Mouse (Mus musculus) liver, embryonic 11.5 days (tissue): ENCODE data around the gene Msantd2. TPM values are rescaled to one million over a fixed set of nuclear protein-coding genes. Genes with fewer than 3 reads are reported as not detected.

Source experiments
- ATAC-seq: fragments of 200-750 bp; cut with Nextera tagmentation; replicated peaks from 2 replicates; pipeline ENCODE4 v1.8.0; 2017; ENCODE audit warnings: moderate number of reproducible peaks, mild to moderate bottlenecking, moderate TSS enrichment, moderate library complexity; ENCODE audit not compliant: low FRiP score
- DNase-seq: peaks from one replicate; pipeline ENCODE4 v3.0.0-alpha.2; 2017; ENCODE audit warnings: low spot score
- H3K27ac ChIP-seq: fragments of 300-500 bp; sonication (generic); 2 replicates; pipeline ENCODE4 v1.5.1; 2014; ENCODE audit warnings: mild to moderate bottlenecking, low read depth, low read length, control low read depth
- H3K27me3 ChIP-seq: fragments of 300-500 bp; sonication (generic); replicated peaks from 2 replicates; pipeline ENCODE4 v1.6.1; 2014; ENCODE audit warnings: low read length, mixed read lengths; ENCODE audit not compliant: control insufficient read depth, insufficient read depth
- H3K36me3 ChIP-seq: fragments of 300-500 bp; sonication (generic); 2 replicates; pipeline ENCODE4 v1.6.1; 2014; ENCODE audit warnings: mild to moderate bottlenecking, low read length, moderate library complexity, mixed read lengths; ENCODE audit not compliant: control insufficient read depth, insufficient read depth
- H3K4me1 ChIP-seq: fragments of 300-500 bp; sonication (generic); replicated peaks from 2 replicates; pipeline ENCODE4 v1.6.1; 2014; ENCODE audit warnings: low read length, mixed read lengths; ENCODE audit not compliant: control insufficient read depth, insufficient read depth
- H3K4me2 ChIP-seq: fragments of 300-500 bp; sonication (generic); 2 replicates; pipeline ENCODE4 v1.6.1; 2014; ENCODE audit warnings: mild to moderate bottlenecking, control low read depth, moderate library complexity
- H3K4me3 ChIP-seq: fragments of 300-500 bp; sonication (generic); 2 replicates; pipeline ENCODE4 v1.5.1; 2014; ENCODE audit warnings: low read depth, low read length, control low read depth
- H3K9ac ChIP-seq: fragments of 300-500 bp; sonication (generic); 2 replicates; pipeline ENCODE4 v1.6.1; 2014; ENCODE audit warnings: low read depth, low read length, control low read depth
- H3K9me3 ChIP-seq: fragments of 300-500 bp; sonication (generic); 2 replicates; pipeline ENCODE4 v1.6.1; 2016; ENCODE audit warnings: low read length, inconsistent platforms, mixed read lengths; ENCODE audit not compliant: control insufficient read depth
- WGBS: fragments of 180-500 bp; shearing (Covaris S2); extraction: QIAGEN DNeasy Blood & Tissue Kit; methylation state at CpG from one replicate; pipeline ENCODE4 v1.1.7; 2014; 5-methylcytosine and 5-hydroxymethylcytosine counted together
- polyA plus RNA-seq: library from polyadenylated mRNA; unstranded; fragments of >200 nt; fragmentation: Nextera tagmentation; extraction: Ambion mirVana; gene quantifications from 2 replicates; pipeline ENCODE4 v1.2.1, GENCODE M21; 2014

Msantd2 gene
- polyA plus RNA-seq, 1 experiment from 2014 or later: 17.7 TPM

- no peaks in the 10 kb centered on the region for H3K27me3 ChIP-seq
- H3K9ac ChIP-seq: no peak overlapping the region
- H3K9me3 ChIP-seq: no peaks in the 10 kb centered on the region
- peaks cover 13% of the 10 kb centered on the region for H3K4me1 ChIP-seq
- peaks cover 6% of the 10 kb centered on the region; the same call in 1 of the 2 replicates for H3K36me3 ChIP-seq
- no peak overlapping the region for H3K4me3 ChIP-seq
- no peak overlapping the region for H3K27ac ChIP-seq
- no peak for DNase-seq
- peak; percentile 94 for ATAC-seq
- WGBS: 29% methylated on average over 1 of the region's 1 CpGs
- H3K4me2 ChIP-seq: no peak overlapping the region
Measured at GRCm38 (mm10) chr9:37517467-37517866, 28.3 kb downstream of the Msantd2 start.

DNA sequence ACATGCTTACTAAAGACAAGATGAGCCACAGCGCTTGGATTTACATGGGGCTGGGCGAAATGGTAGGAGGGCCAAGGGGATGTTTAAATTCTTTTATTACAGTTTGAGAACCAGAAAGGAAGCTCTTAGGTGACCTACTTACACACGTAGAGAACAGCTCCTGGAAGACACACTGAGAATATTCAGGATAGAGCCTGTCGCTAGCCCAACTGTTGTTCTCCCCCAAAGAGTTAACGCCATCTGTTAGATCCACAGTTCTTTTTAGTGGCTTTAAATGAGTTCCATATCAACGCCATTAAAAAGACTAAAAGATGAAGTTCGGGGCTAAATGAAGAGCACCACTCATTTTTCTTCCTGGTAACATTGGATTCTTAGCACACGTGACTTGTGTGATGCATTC lies 29.9 kb downstream of the Msantd2 start:
- Histone ChIP-seq H3K9me3 (no peaks in the 10 kb centered on the region), H3K4me1 (peaks cover 13% of the 10 kb centered on the region), H3K27me3 (no peaks in the 10 kb centered on the region), H3K9ac (no peak overlapping the region), H3K4me3 (no peak overlapping the region), H3K27ac (no peak overlapping the region), H3K36me3 (peaks cover 11% of the 10 kb centered on the region; the same call in 1 of the 2 replicates), H3K4me2 (no peak overlapping the region)
- DNase-seq (no peak), ATAC-seq (no peak)
- 92% methylated on average over 8 of the region's 8 CpGs for WGBS

DNA sequence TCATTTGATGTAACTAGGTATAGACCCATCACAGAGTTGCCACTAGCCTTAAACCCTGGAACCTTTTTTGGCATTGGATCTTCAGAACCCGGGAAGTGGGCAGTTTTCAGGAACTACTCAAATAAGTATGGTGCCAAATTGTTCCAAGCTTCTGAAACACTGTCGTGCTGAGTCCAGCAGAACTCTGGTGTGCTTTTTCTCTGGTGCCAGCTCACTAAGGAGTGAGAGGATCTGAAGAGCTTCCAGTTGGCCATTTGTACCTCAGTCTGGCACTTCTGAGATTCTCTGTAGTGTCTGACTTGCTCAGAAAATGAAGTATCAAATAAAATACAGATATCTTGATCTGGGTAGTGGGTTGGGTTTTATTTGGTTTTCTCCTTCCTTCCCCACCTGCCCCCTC lies 30.9 kb downstream of the Msantd2 start:
- H3K4me2 ChIP-seq: no peak overlapping the region
- peaks cover 11% of the 10 kb centered on the region; the same call in 1 of the 2 replicates for H3K36me3 ChIP-seq
- WGBS: 77% methylated on average over 2 of the region's 2 CpGs
- H3K4me3 ChIP-seq: no peak overlapping the region
- H3K27me3 ChIP-seq: no peaks in the 10 kb centered on the region
- H3K9me3 ChIP-seq: no peaks in the 10 kb centered on the region
- H3K4me1 ChIP-seq: peaks cover 13% of the 10 kb centered on the region
- DNase-seq (no peak), ATAC-seq (no peak)
- H3K27ac ChIP-seq: no peak overlapping the region
- no peak overlapping the region for H3K9ac ChIP-seq

DNA sequence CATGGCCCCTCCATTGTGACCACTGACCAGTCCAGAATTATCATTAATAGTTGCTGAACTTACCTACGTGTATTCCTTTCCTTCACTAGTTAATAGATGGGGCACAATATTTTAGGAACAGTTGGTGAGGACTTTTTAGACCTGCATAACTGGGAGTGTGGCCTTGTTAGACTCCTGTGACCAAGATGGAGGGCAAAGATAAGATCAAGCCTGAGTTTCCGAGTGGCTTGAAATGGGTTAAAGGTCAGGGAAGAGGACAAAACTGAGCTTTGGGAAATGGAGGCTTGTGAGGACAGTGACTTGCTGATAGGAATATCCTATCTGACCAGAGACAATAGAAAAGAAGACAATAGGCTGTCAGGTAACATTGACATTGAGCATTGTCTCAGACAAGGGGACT lies 36.3 kb downstream of the Msantd2 start:
- H3K4me3 ChIP-seq: no peak overlapping the region
- no peak overlapping the region for H3K9ac ChIP-seq
- DNase-seq (no peak), ATAC-seq (no peak)
- H3K4me2 ChIP-seq: no peak overlapping the region
- 66% methylated on average over 2 of the region's 2 CpGs for WGBS
- peaks cover 15% of the 10 kb centered on the region for H3K4me1 ChIP-seq
- H3K9me3 ChIP-seq: no peaks in the 10 kb centered on the region
- no peak overlapping the region for H3K27ac ChIP-seq
- peaks cover 5% of the 10 kb centered on the region; the same call in 1 of the 2 replicates for H3K36me3 ChIP-seq
- H3K27me3 ChIP-seq: peaks cover 43% of the 10 kb centered on the region

- Histone ChIP-seq H3K4me3 (peak overlapping the region; percentile 35), H3K27ac (no peak overlapping the region), H3K4me1 (peaks cover 27% of the 10 kb centered on the region), H3K9me3 (no peaks in the 10 kb centered on the region), H3K27me3 (peaks cover 56% of the 10 kb centered on the region), H3K9ac (no peak overlapping the region), H3K36me3 (peaks cover 5% of the 10 kb centered on the region; the same call in 1 of the 2 replicates), H3K4me2 (peak overlapping the region; percentile 78)
- WGBS: 24% methylated on average over 21 of the region's 21 CpGs
- no peak for ATAC-seq
- DNase-seq: no peak
Measured at GRCm38 (mm10) chr9:37526443-37527395, 37.6 kb downstream of the Msantd2 start.

DNA sequence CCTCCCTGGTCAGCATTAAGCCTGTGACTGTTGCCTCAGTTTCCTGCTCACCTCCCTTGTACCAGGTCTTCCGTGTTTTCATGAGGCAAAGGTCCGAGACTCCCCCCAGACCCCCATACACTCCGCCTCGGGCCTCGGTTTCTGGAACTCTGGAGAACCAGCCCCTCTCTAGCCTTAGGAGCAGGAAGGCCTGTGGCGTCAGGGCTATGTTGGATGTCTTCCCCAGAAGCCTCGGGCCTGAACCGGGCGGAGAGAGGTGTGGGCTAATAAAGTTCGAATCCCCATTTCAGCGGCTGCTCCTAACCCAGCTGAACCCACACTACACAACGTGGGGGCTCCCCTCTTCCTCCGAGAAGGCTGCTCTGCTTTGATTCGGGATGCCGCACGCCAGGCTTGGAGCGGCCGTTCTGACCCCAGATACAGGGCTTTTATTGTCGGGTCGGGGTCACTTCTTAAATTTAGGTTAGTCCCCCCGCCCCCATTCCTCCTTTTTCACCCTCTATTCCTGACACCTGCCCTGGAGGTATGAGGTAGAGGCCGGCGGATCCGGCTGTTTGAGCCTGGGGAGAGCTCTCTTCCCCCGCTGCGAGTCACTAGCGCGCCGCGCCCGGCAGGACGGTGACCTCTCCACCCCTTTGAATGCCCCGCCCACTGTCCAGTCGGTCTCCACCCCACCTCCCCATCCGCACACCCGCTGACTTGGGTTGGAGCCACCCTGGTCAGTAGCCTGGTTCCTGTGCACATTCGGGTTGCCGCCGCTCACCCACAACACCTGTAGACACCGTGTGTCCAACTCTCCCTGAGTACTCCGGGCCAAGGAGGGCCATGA lies 38.5 kb downstream of the Msantd2 start, which contains the start of gene Esam:
Gene Esam (plus strand): TSS at position 683 of the 829 bp plus-strand sequence.
- peaks cover 5% of the 10 kb centered on the region; the same call in 1 of the 2 replicates for H3K36me3 ChIP-seq

DNA sequence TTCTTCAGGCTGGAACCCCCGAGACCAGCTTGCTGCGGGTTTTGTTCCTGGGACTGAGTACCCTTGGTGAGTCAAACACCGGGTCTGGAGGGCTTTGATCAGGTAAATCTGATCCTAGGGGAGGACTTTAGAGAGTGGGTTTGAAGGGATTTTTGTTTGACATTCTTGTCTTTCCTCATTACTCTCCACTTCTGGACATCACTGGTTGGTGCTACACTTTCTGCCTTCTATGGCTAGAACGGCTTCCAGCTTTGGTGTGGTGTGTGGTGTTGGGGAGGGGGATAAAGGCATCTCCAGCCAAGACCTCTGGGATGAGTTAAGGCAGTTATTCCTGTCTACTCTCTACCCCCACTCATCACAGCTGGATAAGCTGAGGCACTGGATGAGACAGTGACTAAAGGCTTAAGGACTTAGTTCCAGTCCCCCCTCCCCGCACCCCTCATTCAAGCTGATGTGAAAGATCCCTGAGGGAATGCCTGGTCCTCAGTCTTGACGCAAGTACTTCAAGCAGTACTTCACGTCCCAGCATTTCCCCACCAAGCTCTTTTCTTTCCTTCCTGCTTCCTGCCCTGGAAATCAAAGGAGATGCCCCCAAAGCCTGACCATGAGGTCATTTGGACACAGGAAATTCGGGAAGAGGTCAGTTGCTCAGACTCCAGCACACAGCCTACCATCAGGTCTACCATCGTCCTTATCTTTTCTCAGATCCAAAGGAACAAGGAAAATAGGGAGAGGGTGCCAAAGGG lies 39.3 kb downstream of the Msantd2 start:
- 24% methylated on average over 9 of the region's 9 CpGs for WGBS
- H3K4me1 ChIP-seq: peaks cover 27% of the 10 kb centered on the region
- no peak for DNase-seq

More for the DNA sequence above, 38.5 kb downstream of the Msantd2 start, which contains the start of gene Esam:
- Histone ChIP-seq H3K4me3 (peak within 1 kb of the TSS; percentile 44), H3K4me1 (peaks cover 27% of the 10 kb centered on the region), H3K9ac (peak within 1 kb of the TSS; percentile 9; the same call in 1 of the 2 replicates), H3K27me3 (peaks cover 59% of the 10 kb centered on the region), H3K9me3 (no peaks in the 10 kb centered on the region), H3K27ac (no peak within 1 kb of the TSS), H3K4me2 (peak within 1 kb of the TSS; percentile 78)
- ATAC-seq (peak; percentile 60), DNase-seq (peak; percentile 58)
- 3% methylated on average over 41 of the region's 41 CpGs for WGBS

More for the DNA sequence above, 39.3 kb downstream of the Msantd2 start:
- peak overlapping the region; percentile 44 for H3K4me3 ChIP-seq
- no peak overlapping the region for H3K27ac ChIP-seq
- ATAC-seq: no peak
- H3K4me2 ChIP-seq: peak overlapping the region; percentile 78
- peaks cover 59% of the 10 kb centered on the region for H3K27me3 ChIP-seq
- no peaks in the 10 kb centered on the region for H3K9me3 ChIP-seq
- no peaks in the 10 kb centered on the region for H3K36me3 ChIP-seq
- H3K9ac ChIP-seq: 0 out of 2 replicates have a peak overlapping the region, but pooled peaks have one; percentile 9
